Mouse (Mus musculus) cerebellum, adult 2 months (tissue): ENCODE results near the gene Rnf222. TPM values are rescaled to one million over a fixed set of nuclear protein-coding genes. Genes with fewer than 3 reads are reported as not detected.

Experiments
- DNase-seq, 2 experiments: peaks; one replicate each; pipeline ENCODE4 v3.0.0; 2021
- H3K27ac ChIP-seq: fragments of 200-500 bp; 2 replicates; pipeline ENCODE4 v1.5.1; 2012; ENCODE audit warnings: low read length, control low read depth, inconsistent platforms; ENCODE audit not compliant: insufficient read depth
- H3K27me3 ChIP-seq: fragments of 200-500 bp; 2 replicates; pipeline ENCODE4 v1.6.1; 2012; ENCODE audit warnings: inconsistent platforms, mild to moderate bottlenecking, low read length, moderate library complexity; ENCODE audit not compliant: control insufficient read depth, insufficient read depth
- H3K4me1 ChIP-seq: fragments of 200-500 bp; 2 replicates; pipeline ENCODE4 v1.6.1; 2011; ENCODE audit warnings: low read length; ENCODE audit not compliant: control insufficient read depth, insufficient read depth
- H3K4me3 ChIP-seq: fragments of 200-500 bp; replicated peaks from 2 replicates; pipeline ENCODE3; 2011; ENCODE audit warnings: mild to moderate bottlenecking, low read depth, low read length, control low read depth; ENCODE audit not compliant: insufficient read depth
- CTCF ChIP-seq: fragments of 200-500 bp; IDR thresholded peaks from 2 replicates; pipeline ENCODE4 v1.5.1; 2011; ENCODE audit warnings: low read depth, mild to moderate bottlenecking, control low read depth, low read length, moderate library complexity, borderline replicate concordance; ENCODE audit not compliant: insufficient read depth
- POLR2A ChIP-seq: fragments of 200-500 bp; IDR thresholded peaks from 2 replicates; pipeline ENCODE4 v1.6.1; 2011; ENCODE audit warnings: low read length, control low read depth, borderline replicate concordance; ENCODE audit not compliant: insufficient read depth
- WGBS: fragments of 180-500 bp; shearing (Covaris S2); methylation state at CpG from one replicate; pipeline ENCODE4 v1.1.7; 2018; 5-methylcytosine and 5-hydroxymethylcytosine counted together
- polyA plus RNA-seq: library from polyadenylated mRNA; depleted of rRNA; stranded (reverse); fragments of >200 nt; gene quantifications from 2 replicates; pipeline ENCODE4 v1.2.3, GENCODE M21; 2012; rRNA removed

The Rnf222 gene
- 0.05 TPM in 1 of 2 replicates, not detected in the other for polyA plus RNA-seq

DNA sequence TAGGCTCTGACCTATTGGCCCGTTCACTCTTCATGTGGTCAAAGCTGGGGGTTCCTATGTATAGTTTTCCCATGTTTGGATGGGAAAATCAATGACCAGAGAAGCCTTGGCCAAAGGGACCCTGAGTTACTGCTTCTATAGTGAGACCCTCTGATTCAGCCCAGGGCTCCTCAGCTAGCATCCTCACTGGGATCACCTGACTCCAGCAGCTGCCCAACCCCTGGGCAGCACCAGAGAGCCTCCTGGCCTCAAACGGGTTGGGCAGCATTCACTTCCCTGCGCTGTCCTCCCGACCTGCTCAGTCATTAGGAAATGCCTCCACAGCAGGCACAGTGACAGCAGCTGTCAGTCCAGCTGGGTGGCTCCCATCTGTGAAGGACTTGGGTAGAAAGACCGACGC is at the start of gene Rnf222:
Rnf222 (plus strand) TSS at position 301 of the 400 bp plus-strand sequence.
- Histone ChIP-seq H3K4me3 (no peak within 1 kb of the TSS), H3K27me3 (no peaks in the 10 kb centered on the region), H3K4me1 (no peaks in the 10 kb centered on the region), H3K27ac (no peak within 1 kb of the TSS)
- 21% methylated on average over 6 of the region's 6 CpGs for WGBS
- no peak for DNase-seq
- TF ChIP-seq CTCF: no peak
- no peak for TF ChIP-seq POLR2A

DNA sequence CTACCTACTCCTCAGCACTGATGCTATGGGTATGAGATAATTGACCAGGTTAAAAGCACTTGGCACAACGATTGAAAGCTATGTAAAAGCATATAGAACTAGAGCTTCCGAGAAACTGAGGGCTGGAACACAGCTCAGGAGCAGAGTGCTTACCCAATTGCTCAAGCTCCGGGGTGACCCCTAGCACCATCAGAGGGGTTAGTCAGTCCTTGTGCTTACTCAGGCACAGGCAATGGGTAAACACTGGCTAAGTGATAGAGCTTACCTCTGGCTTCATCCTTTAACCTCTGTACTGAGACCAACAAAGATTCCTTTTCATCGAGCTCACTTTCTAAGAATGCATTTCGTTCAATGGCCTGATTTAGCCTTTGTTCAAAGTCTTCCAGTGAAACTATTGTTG is 48.7 kb upstream of the Rnf222 start:
- DNase-seq: no peak
- 89% methylated on average over 5 of the region's 5 CpGs for WGBS
- TF ChIP-seq POLR2A (no peak), CTCF (no peak)
- Histone ChIP-seq H3K4me1 (no peaks in the 10 kb centered on the region), H3K27ac (no peak overlapping the region), H3K4me3 (no peak overlapping the region), H3K27me3 (no peaks in the 10 kb centered on the region)

- DNase-seq: no peak
- peak overlapping the region; percentile 2 for H3K4me3 ChIP-seq
Measured at GRCm38 (mm10) chr11:68850862-68851261, 37.5 kb upstream of the Rnf222 start.

DNA sequence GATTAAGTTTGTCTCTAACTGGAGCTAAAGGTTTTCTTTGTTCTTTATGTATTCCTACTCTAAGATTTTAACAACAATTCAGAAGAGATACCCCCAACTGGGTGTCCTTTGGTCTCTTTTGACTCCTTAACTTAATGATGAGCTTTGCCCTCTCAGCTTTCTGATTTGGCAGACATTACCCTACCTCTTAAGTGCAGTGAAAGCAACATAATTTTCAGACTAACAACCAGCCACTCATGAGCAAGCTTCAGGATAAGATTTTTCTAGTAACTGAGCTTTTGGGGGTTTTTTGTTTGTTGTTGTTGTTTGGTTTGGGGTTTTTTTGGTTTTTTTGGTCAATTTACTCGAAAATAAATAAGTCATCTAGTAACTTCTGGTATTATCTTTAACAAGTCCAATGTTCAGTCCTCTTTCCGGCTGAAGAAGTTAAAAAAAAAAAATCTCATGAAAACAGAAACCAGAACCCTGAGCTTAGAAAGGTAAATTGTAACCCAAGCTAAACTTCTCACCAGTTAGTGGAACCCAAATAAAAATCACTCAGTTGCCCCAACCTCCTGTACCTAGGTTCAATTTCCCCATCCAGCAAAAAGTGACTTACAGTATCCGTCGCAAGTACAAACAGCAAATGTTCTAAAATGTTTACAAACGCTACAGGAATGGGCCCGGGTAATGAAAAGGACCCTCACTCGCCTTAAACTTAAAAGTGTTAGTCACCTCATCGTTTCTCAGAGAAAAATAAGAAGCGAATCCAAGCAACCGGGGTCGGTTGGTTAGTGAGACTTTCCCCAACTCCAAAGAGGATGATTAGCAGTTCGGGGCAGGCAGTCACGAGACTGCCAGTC is 36.5 kb upstream of the Rnf222 start:
- peak overlapping the region; percentile 62 for H3K4me3 ChIP-seq
- H3K27me3 ChIP-seq: no peaks in the 10 kb centered on the region
- TF ChIP-seq POLR2A (no peak), CTCF (no peak)
- WGBS: 2% methylated on average over 13 of the region's 13 CpGs
- peaks cover 7% of the 10 kb centered on the region; the same call in 1 of the 2 replicates for H3K4me1 ChIP-seq
- peak overlapping the region; percentile 63 for H3K27ac ChIP-seq
- DNase-seq: no peak

More at GRCm38 (mm10) chr11:68850862-68851261, 37.5 kb upstream of the Rnf222 start:
- WGBS: 68% methylated on average over 7 of the region's 7 CpGs
- H3K27me3 ChIP-seq: no peaks in the 10 kb centered on the region
- no peak for TF ChIP-seq POLR2A
- no peak for TF ChIP-seq CTCF
- no peak overlapping the region for H3K27ac ChIP-seq
- H3K4me1 ChIP-seq: peaks cover 8% of the 10 kb centered on the region; the same call in 1 of the 2 replicates

DNA sequence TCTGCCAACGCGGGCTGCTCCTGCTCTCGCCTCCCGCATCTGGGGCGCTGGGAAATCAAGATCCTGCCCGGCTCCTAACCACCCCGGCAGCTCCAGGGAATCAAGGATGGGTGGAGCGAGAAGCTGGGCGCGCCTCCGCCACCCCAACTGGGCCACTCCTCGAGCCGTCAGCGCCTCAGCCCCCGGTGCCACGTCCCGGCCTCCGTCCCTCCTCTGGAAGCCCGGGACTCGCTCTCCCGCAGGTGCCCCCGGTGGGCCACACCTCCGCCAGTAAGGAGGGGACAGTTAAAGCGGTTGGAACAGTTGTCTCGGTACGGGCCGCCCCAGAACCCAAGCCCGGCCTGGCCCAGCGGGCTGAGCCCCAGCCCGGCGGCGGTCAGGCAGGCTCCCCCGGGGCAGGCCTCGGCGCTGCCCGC is 35.9 kb upstream of the Rnf222 start:
- H3K27me3 ChIP-seq: no peaks in the 10 kb centered on the region
- peak in 1 of 2 experiments; percentile 74 for DNase-seq
- peaks cover 7% of the 10 kb centered on the region; the same call in 1 of the 2 replicates for H3K4me1 ChIP-seq
- TF ChIP-seq POLR2A (no peak), CTCF (no peak)
- peak overlapping the region; percentile 62 for H3K4me3 ChIP-seq
- under 1% methylated on average over 36 of the region's 36 CpGs for WGBS
- H3K27ac ChIP-seq: peak overlapping the region; percentile 63

GRCm38 (mm10) chr11:68852932-68853409 is 35.4 kb upstream of the Rnf222 start:
- Histone ChIP-seq H3K4me1 (peaks cover 7% of the 10 kb centered on the region; the same call in 1 of the 2 replicates), H3K4me3 (peak overlapping the region; percentile 62), H3K27ac (peak overlapping the region; percentile 63), H3K27me3 (no peaks in the 10 kb centered on the region)
- peak; percentile 100 for DNase-seq
- peak; percentile 97 for TF ChIP-seq POLR2A
- TF ChIP-seq CTCF: no peak
- WGBS: under 1% methylated on average over 42 of the region's 42 CpGs

DNA sequence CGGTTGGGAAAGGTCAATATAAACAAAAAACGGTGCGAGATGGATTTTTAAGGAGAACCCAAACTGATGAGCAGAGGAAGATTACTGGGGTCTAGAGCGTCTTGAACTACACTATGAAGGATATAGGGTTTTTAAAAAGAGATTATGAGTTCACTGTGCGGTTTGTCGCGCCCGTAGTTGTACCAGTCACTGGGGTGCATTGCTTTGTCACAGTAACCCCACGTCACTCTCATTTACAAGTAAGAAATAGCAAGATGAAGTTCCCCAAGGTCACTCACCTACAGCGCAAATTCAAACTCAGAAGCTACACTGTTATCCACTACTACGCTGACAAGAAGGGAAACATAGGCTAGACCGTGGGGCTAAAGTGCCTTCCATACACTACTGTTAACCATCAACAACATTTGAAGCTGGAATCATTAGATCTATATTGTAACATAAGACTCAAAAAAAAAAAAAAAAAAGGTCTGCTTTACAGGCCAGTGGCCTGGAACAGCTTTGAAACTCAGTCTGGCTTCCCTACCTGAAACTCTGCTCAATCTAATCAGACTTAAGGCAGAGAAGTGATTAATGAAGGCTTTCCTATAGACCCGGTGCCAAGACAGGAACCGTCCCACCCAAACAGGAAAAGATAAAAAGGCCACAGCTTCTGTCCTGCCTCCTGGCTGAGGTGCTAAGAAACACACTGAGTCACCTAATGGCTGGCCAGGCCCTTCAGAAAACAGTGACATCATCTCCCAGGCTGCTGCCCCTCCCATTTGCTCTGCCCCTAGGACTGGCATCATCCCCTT is 34.5 kb upstream of the Rnf222 start:
- DNase-seq: peak; percentile 29 to 33
- WGBS: 39% methylated on average over 14 of the region's 14 CpGs
- Histone ChIP-seq H3K4me3 (peak overlapping the region; percentile 56), H3K27me3 (no peaks in the 10 kb centered on the region), H3K4me1 (peaks cover 7% of the 10 kb centered on the region; the same call in 1 of the 2 replicates), H3K27ac (peak overlapping the region; percentile 13; the same call in 1 of the 2 replicates)
- TF ChIP-seq CTCF (no peak), POLR2A (no peak)

GRCm38 (mm10) chr11:68854621-68855020 is 33.7 kb upstream of the Rnf222 start:
- TF ChIP-seq CTCF (no peak), POLR2A (no peak)
- Histone ChIP-seq H3K27ac (no peak overlapping the region), H3K4me1 (peaks cover 7% of the 10 kb centered on the region; the same call in 1 of the 2 replicates), H3K27me3 (no peaks in the 10 kb centered on the region), H3K4me3 (no peak overlapping the region)
- DNase-seq: no peak
- 92% methylated on average over 3 of the region's 3 CpGs for WGBS
